Mouse (Mus musculus) CH12.LX (cell line): ENCODE data around the gene Lancl1. TPM values are rescaled to one million over a fixed set of nuclear protein-coding genes. Genes with fewer than 3 reads are reported as not detected.
A peak's percentile ranks its signal among the peaks of the same experiment; 100 is the strongest.

Experiments used
- DNase-seq: peaks from one replicate; pipeline ENCODE4 v3.0.0-alpha.2; 2013; ENCODE audit errors: extremely low read depth
- H3K27ac ChIP-seq: 2 replicates; pipeline ENCODE4 v1.5.1; 2012; ENCODE audit warnings: low read depth, mild to moderate bottlenecking, control low read depth, moderate library complexity; ENCODE audit not compliant: insufficient read depth
- H3K27me3 ChIP-seq: replicated peaks from 2 replicates; pipeline ENCODE3; 2012; ENCODE audit warnings: inconsistent platforms
- H3K36me3 ChIP-seq, 2 experiments: replicated peaks in 1 of 2; 2 replicates each; pipeline versions ENCODE3 to v1.6.1; 2012; ENCODE audit warnings: inconsistent platforms in 1 of 2, low read length in 1 of 2, mild to moderate bottlenecking in 1 of 2, mixed read lengths in 1 of 2, moderate library complexity in 1 of 2; ENCODE audit not compliant: control insufficient read depth in 1 of 2, insufficient read depth in 1 of 2
- H3K4me1 ChIP-seq, 2 experiments: 2 replicates each; pipeline ENCODE4 v1.6.1; 2012; ENCODE audit warnings: inconsistent platforms in 1 of 2, moderate library complexity in 1 of 2; ENCODE audit not compliant: insufficient read depth in 2 of 2, control insufficient read depth in 1 of 2
- H3K4me2 ChIP-seq: 2 replicates; pipeline ENCODE4 v1.6.1; 2012; ENCODE audit warnings: low read depth, mild to moderate bottlenecking, control low read depth; ENCODE audit not compliant: poor library complexity, insufficient read depth, severe bottlenecking
- H3K4me3 ChIP-seq, 3 experiments: fragments of 150-350 bp in 1 of 3; sonication (generic) in 1 of 3; replicated peaks in 1 of 3; 2 replicates each; pipeline versions ENCODE3 to v1.5.1; 2011 to 2012; ENCODE audit warnings: low read depth in 2 of 3, low read length in 2 of 3, mild to moderate bottlenecking in 2 of 3, moderate library complexity in 2 of 3, control low read depth in 1 of 3, improper control_type of control experiment in 1 of 3, inconsistent platforms in 1 of 3, mixed read lengths in 1 of 3; ENCODE audit not compliant: poor library complexity in 1 of 3
- H3K79me2 ChIP-seq: replicated peaks from 2 replicates; pipeline ENCODE4 v1.6.1; 2012; ENCODE audit warnings: mild to moderate bottlenecking, moderate library complexity; ENCODE audit not compliant: control insufficient read depth, poor library complexity, insufficient read depth, severe bottlenecking; ENCODE audit errors: extremely low read depth
- H3K9ac ChIP-seq: 2 replicates; pipeline ENCODE4 v1.6.1; 2012; ENCODE audit warnings: low read depth, mild to moderate bottlenecking, control low read depth, moderate library complexity; ENCODE audit not compliant: insufficient read depth
- H3K9me3 ChIP-seq: replicated peaks from 2 replicates; pipeline ENCODE3; 2012; ENCODE audit warnings: low read length, inconsistent platforms, mixed read lengths
- CTCF ChIP-seq, 2 experiments: IDR thresholded peaks in 1 of 2; conservative IDR thresholded peaks in 1 of 2; 2 replicates each; pipeline ENCODE4 v1.5.1; 2011 to 2012; ENCODE audit warnings: low read depth in 2 of 2, low read length in 2 of 2, improper control_type of control experiment in 1 of 2, inconsistent platforms in 1 of 2, mild to moderate bottlenecking in 1 of 2, moderate library complexity in 1 of 2
- ELF1 ChIP-seq: IDR thresholded peaks from 2 replicates; pipeline ENCODE4 v1.6.1; 2014; ENCODE audit warnings: low read depth, mild to moderate bottlenecking, inconsistent platforms, low read length, improper control_type of control experiment
- ETS1 ChIP-seq: conservative IDR thresholded peaks from 2 replicates; pipeline ENCODE4 v1.6.1; 2012; ENCODE audit warnings: low read depth, mild to moderate bottlenecking, inconsistent platforms, low read length, improper control_type of control experiment, moderate library complexity
- GABPA ChIP-seq: IDR thresholded peaks from 2 replicates; pipeline ENCODE4 v1.6.1; 2012; ENCODE audit warnings: low read depth, low read length, improper control_type of control experiment, inconsistent platforms; ENCODE audit not compliant: insufficient replicate concordance
- HCFC1 ChIP-seq: IDR thresholded peaks from 2 replicates; pipeline ENCODE4 v1.6.1; 2012; ENCODE audit warnings: low read depth, mild to moderate bottlenecking, inconsistent platforms, low read length, improper control_type of control experiment
- JUND ChIP-seq: conservative IDR thresholded peaks from 2 replicates; pipeline ENCODE4 v1.6.1; 2011; ENCODE audit warnings: low read depth, low read length, improper control_type of control experiment
- MAFK ChIP-seq: IDR thresholded peaks from 2 replicates; pipeline ENCODE4 v1.6.1; 2011; ENCODE audit warnings: low read length, improper control_type of control experiment; ENCODE audit not compliant: insufficient replicate concordance
- MAX ChIP-seq: IDR thresholded peaks from 2 replicates; pipeline ENCODE4 v1.6.1; 2011; ENCODE audit warnings: low read length, improper control_type of control experiment
- MEF2A ChIP-seq: IDR thresholded peaks from 2 replicates; pipeline ENCODE4 v1.6.1; 2014; ENCODE audit warnings: low read depth, mild to moderate bottlenecking, inconsistent platforms, low read length, improper control_type of control experiment, borderline replicate concordance
- NRF1 ChIP-seq: IDR thresholded peaks from 2 replicates; pipeline ENCODE4 v1.6.1; 2014; ENCODE audit warnings: low read depth, mild to moderate bottlenecking, inconsistent platforms, low read length, improper control_type of control experiment, moderate library complexity
- RAD21 ChIP-seq: IDR thresholded peaks from 2 replicates; pipeline ENCODE4 v1.6.1; 2011; ENCODE audit warnings: low read depth, mild to moderate bottlenecking, low read length, improper control_type of control experiment, moderate library complexity
- RCOR1 ChIP-seq: conservative IDR thresholded peaks from 2 replicates; pipeline ENCODE4 v1.6.1; 2012; ENCODE audit warnings: low read depth, mild to moderate bottlenecking, inconsistent platforms, low read length, improper control_type of control experiment
- SMC3 ChIP-seq: IDR thresholded peaks from 2 replicates; pipeline ENCODE4 v1.6.1; 2011; ENCODE audit warnings: low read depth, low read length, improper control_type of control experiment
- TBP ChIP-seq: conservative IDR thresholded peaks from 2 replicates; pipeline ENCODE4 v1.6.1; 2011; ENCODE audit warnings: low read depth, low read length, improper control_type of control experiment
- USF1 ChIP-seq: IDR thresholded peaks from 2 replicates; pipeline ENCODE4 v1.6.1; 2014; ENCODE audit warnings: low read depth, mild to moderate bottlenecking, inconsistent platforms, low read length, improper control_type of control experiment
- ZC3H11A ChIP-seq: IDR thresholded peaks from 2 replicates; pipeline ENCODE4 v1.6.1; 2012; ENCODE audit warnings: low read depth, mild to moderate bottlenecking, inconsistent platforms, low read length, improper control_type of control experiment
- dilution Hi-C: fragments of 300-500 bp; cut with MboI; formaldehyde crosslinking; loops from 2 replicates; pipeline ENCODE4 v1.14.3; 2020; ENCODE audit warnings: low sequenced_read_pairs; ENCODE audit not compliant: extremely low pct_unique_long_range_greater_than_20kb, extremely low pct_ligation_motif_present
- in situ Hi-C: fragments of 300-500 bp; cut with MboI; formaldehyde crosslinking; loops from 3 replicates; pipeline ENCODE4 v1.14.3; 2019; ENCODE audit warnings: low sequenced_read_pairs, low pct_ligation_motif_present, low pct_unique_long_range_greater_than_20kb, mixed read lengths
- polyA plus RNA-seq: library from polyadenylated mRNA; unstranded; fragments of >175 nt; gene quantifications from 2 replicates; pipeline ENCODE4 v1.2.1, GENCODE M21; 2012; ENCODE audit warnings: low read depth; ENCODE audit not compliant: insufficient read length
- total RNA-seq, 2 experiments: library from RNA; depleted of rRNA; stranded (reverse); fragments of 300-350 nt in 1 of 2; fragments of >200 nt in 1 of 2; gene quantifications; 2 replicates each; pipeline ENCODE4 v1.2.3; 2012 to 2014

The Lancl1 gene
- total and polyA plus RNA-seq, 3 experiments, result 35.8 to 55.4 (median 52.8) TPM

- no peak overlapping the region for H3K4me3 ChIP-seq
- H3K4me2 ChIP-seq, result no peak overlapping the region
- no peaks in the 10 kb centered on the region for H3K27me3 ChIP-seq
- H3K4me1 ChIP-seq, result peaks cover 0 to 11% of the 10 kb centered on the region in 2 experiments; a peak in 2 of 4 replicates
- no peak overlapping the region for H3K27ac ChIP-seq
- peak; percentile 71 for DNase-seq
- H3K36me3 ChIP-seq, result peaks cover 0 to 2% of the 10 kb centered on the region in 2 experiments
- dilution Hi-C loops, result no loop called here
- TF ChIP-seq RAD21 (peak; percentile 81), CTCF (conservative IDR thresholded peaks at IDR 0.05 in 1 of 2, IDR thresholded peaks at IDR 0.05 in 1 of 2; ENCODE audit: low read depth in 2 of 2, low read length in 2 of 2) (peak; percentile 44 to 87), HCFC1 (no peak), SMC3 (peak; percentile 82), MEF2A (0 out of 2 replicates have a peak, but pooled peaks have one; percentile 24), USF1 (no peak), ZC3H11A (peak; percentile 37; the same call in 1 of the 2 replicates), ETS1 (no peak), MAFK (no peak), ELF1 (no peak)
- H3K9me3 ChIP-seq, result no peaks in the 10 kb centered on the region
- no peak overlapping the region for H3K9ac ChIP-seq
- in situ Hi-C loops, result loop anchor here (5.0 kb wide), 1 partner anchor 95 kb away; no protein-coding TSS in a partner anchor
- H3K79me2 ChIP-seq, result no peaks in the 10 kb centered on the region
These were observed 45.9 kb downstream of the Lancl1 start for GRCm38 (mm10) chr1:66992764-66993163.

GRCm38 (mm10) chr1:66987558-66988190 is 51.0 kb downstream of the Lancl1 start:
- Histone ChIP-seq H3K4me2 (no peak overlapping the region), H3K27ac (no peak overlapping the region), H3K27me3 (no peaks in the 10 kb centered on the region), H3K4me3 (no peak overlapping the region), H3K9ac (no peak overlapping the region), H3K4me1 (peaks cover 0 to 13% of the 10 kb centered on the region in 2 experiments; a peak in 1 of 4 replicates), H3K9me3 (no peaks in the 10 kb centered on the region), H3K79me2 (no peaks in the 10 kb centered on the region), H3K36me3 (no peaks in the 10 kb centered on the region)
- in situ Hi-C loops (no loop called here), dilution Hi-C loops (no loop called here)
- DNase-seq, result no peak
- no peak for TF ChIP-seq RAD21
- TF ChIP-seq MEF2A, result no peak
- no peak for TF ChIP-seq MAX
- TF ChIP-seq RCOR1, result no peak
- TF ChIP-seq CTCF (conservative IDR thresholded peaks at IDR 0.05 in 1 of 2, IDR thresholded peaks at IDR 0.05 in 1 of 2; ENCODE audit: low read depth in 2 of 2, low read length in 2 of 2), result no peak
- no peak for TF ChIP-seq GABPA
- TF ChIP-seq TBP, result no peak
- no peak for TF ChIP-seq JUND
- no peak for TF ChIP-seq SMC3
- no peak for TF ChIP-seq NRF1
